Mouse (Mus musculus) frontal cortex, postnatal 36 days (tissue): ENCODE results near the gene Gm20388.

Experiments
- DNase-seq, 2 experiments: peaks; one replicate each; pipeline ENCODE4 v3.0.0; 2022; ENCODE audit warnings: low spot score in 2 of 2

The Gm20388 gene

DNA sequence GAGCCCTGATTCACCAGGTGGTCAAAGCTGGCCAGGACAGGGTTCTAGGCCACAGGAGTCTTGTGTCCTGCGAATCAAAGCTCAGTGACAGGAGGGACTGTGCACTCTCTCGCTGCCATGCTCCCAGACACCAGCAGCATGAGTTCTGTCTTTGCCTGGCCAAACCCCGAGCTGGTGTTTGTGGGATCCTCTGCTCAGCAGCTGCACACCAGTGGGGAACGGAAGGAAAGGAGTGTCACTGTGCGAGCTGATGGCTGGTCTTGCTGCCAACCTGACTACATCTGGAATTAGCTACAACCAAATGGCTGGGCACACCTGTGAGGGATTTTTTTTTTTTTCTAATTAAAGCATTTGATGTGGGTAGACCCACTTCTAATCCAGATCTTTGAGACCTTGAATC lies 2560.1 kb downstream of the Gm20388 start:
- DNase-seq, result no peak

DNA sequence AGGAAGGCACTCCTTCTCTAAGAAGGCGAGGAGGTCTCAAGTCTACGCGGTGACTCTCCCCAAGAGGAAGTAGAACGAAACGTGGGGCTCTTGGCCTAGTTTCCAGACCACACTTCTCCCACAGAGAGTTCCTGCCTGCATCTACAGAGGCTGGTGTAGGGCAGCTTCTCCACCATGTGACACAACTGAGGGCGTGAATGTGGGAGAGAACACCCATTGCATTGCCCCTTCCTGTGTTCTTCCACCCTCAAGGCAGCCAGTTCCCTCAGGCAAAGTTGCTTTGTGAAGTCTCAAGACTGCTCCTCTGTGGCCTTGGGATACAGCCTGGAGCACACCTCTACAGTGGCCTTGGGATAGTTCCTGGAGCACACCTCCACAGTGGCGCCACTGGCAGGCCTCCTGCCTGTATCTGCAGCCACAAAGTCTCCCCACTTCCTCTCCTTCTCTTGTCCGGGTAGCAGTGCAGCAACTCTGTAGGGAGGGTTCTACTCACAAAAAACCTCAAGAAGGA lies 2563.3 kb downstream of the Gm20388 start:
- no peak for DNase-seq

GRCm38 (mm10) chr8:122474951-122475560 lies 2564.4 kb downstream of the Gm20388 start:
- peak in 1 of 2 experiments; percentile 46 for DNase-seq

DNA sequence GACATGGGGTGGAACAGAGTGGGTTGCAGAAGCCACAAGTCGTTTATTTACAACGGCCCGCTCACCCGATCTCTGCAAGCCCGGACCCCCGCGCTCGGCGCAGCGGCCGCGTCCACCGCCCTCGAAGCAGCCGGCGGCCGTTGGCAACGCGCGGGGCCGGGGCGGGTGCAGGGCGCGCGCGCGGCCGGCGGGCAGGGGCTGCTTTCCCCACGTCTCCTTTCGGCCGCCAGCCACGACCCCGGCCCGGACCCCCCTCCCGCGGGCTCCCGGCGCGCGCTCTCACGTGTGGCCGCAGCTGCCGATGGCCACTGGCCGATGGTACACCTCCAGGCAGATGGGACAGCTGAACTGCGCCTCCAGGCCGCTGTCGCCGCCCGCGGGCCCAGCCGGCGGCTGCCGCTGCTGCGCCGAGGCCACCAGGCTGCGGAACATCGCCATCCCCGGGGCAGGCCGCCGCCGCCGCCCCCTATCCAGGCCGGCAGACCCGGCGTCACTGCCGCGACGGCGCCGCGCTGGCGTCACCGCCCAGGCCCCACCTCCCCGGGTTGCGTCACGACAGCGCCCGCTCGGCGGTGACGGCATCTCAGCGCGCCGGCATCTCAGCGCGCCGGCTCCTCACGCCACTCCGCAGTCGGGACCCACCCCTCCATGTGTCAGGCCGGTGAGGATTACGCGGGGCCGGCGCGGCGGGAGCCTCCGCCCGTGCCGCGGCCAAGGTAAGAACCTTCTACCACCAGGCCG lies 2565.1 kb downstream of the Gm20388 start, which contains the start of the genes Rnf166 and Ctu2:
Rnf166 (minus strand) TSS at position 485 of the 741 bp plus-strand sequence.
Ctu2 (plus strand) TSS at position 564 of the 741 bp plus-strand sequence.
- peak; percentile 90 to 92 for DNase-seq

DNA sequence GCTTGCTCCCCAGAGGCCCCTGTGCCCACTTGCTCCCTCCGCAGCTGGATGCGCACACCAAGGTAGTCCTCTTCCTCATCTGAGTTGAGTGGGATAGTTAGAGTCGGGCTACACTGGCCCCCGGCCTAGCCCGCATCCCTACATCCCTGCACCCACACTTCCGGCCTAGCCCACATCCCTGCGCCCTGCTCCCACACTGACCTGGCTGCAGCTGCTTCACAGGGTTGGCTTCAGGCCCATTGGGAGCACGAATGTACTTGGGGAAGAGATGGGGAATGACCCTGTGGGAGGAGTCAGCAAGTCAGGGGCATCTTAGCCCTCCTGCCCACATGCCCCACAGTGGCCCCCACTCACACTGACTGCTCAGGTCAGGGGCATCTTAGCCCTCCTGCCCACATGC lies 2571.8 kb downstream of the Gm20388 start:
- DNase-seq, result no peak

DNA sequence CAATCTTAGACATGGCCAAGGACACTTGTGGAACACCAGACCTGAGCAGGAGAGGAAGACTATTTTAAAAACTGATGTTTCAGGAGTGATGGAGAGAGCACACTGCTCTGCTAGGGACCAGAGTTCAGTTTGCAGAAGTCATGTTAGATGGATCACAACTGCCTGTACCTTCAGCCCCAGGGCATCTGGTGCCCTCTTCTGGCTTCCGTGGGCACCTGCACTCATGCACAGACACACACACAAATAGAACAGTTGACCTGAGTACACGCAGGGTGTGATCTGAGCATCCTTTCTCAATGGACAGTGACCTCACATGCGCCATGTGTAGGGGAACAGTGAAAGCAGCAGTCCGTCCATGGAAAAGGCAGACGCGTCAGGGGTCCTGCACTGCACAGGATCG lies 2573.2 kb downstream of the Gm20388 start:
- DNase-seq, result no peak

DNA sequence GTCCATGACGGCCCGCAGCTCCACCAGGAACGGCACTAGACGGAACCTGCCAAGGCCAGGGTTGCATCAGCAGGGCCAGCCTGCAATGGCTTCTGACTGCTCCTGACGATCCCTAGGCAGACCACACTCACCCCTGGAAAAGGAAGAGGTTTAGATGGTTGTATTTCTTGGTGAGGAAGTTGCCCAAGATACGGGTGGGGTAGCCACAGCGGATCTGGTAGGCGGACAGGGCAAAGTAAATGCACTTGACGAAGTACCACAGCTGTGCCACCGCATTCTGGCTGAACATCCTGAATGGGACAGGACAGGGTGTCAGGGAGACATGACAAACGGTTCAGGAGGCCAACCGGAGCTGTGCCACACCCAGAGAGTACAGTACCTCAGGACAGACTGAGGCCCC lies 2574.2 kb downstream of the Gm20388 start:
- DNase-seq, result no peak

GRCm38 (mm10) chr8:122488387-122488786 lies 2577.7 kb downstream of the Gm20388 start:
- no peak for DNase-seq

DNA sequence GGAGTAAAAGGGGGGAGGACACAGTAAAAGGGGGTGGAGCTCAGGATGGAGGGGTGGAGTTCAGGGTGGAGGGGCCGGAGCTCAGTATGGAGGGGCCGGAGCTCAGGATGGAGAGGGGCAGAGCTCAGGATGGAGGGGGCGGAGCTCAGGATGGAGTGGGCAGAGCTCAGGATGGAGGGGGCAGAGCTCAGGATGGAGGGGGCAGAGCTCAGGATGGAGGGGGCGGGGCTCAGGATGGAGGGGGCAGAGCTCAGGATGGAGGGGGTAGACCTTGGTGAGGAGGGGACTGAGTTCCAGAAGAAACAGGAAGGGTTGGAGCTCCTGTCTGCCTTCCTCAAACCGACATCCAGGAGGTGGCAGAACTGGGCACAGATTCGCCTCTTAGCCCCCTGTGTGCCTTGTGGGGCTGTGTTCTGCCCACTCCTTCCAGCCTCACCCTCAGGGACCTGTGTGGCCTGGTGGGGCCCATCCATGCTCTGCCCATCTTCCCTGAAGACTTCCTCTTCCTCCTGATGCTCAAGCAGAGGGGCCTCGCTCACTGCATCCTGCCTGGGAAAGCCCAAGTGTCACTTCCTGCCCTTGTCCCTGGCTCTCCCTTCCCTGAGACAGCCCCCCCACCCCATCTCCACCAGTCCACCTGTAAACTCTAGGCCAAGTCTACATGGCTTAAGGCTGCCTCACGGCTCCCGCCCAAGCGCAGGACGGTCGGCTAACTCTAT lies 2586.5 kb downstream of the Gm20388 start:
- no peak for DNase-seq

GRCm38 (mm10) chr8:122497912-122498311 lies 2587.3 kb downstream of the Gm20388 start:
- no peak for DNase-seq

DNA sequence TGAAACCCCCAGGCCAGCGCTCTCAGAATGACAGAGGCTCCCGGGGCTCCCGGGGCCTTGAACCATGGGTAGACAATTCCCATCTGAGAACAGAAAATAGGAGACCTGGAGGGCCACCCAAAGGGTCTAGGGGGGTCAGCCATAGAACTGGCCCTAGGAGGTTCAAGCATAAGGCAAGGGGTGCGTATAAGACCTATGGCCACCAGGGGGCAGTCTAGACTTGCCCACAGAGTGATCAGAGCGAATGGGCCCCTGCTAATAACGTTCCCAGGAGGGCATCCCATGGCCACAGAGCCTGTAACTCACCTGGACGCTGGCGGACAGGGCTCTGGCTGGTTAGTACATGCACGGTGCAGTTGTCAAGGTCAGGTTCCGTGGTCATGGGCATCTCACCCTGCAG lies 2590.2 kb downstream of the Gm20388 start:
- peak; percentile 72 to 73 for DNase-seq

- DNase-seq, result no peak
These were observed 2600.9 kb downstream of the Gm20388 start for GRCm38 (mm10) chr8:122511552-122511951.

- DNase-seq, result no peak
These were observed 2601.8 kb downstream of the Gm20388 start for GRCm38 (mm10) chr8:122512392-122512791.

DNA sequence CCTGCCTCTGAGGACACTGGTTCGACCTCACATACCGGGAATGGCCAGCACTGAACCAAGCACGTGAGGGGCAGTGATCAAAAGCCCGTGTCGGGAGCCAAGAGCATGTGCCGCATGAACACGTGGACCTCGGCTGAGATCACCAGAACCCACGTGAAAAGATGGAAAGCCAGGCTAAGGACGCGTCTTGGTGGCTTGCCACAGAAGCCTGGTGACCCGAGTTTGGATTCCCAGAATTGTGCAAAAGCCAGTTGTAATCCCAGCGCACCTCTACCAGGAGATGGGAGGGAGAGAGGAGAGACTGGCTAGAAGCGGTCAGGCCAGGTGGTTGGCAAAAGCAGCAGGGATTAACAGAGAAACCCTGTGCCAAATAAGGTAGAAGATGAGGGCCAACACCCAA lies 2605.1 kb downstream of the Gm20388 start:
- DNase-seq, result no peak

DNA sequence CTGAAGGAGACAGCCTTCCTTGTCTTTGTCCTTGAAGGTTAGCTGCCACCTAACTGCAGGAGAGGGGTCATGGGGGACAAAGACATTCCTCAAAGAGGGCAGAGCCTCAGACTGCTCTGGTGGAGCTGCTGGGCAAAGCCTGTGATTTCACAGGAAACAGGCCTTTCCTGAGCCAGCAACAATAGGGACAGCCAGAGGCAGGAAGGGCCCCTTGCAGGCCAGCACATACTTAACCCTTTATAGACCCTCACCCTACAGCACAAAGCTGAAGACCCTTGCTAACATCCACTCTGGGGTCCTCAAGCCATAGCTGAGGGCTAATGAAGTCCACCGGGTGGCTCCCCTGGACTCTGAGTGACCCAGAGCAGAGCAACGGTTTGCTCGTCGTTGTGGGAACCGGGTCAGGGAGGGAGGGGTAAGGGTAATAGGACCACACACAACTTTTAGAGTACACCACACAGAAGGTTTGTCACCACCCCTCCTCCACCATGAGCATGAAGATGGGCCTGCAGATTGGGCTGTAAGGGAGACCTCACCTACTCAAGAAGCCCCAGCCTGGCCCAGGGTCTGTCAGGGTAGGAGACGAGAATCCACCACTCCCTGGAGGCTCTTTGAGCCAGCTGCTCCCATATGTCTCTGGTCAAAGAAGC lies 2607.0 kb downstream of the Gm20388 start:
- no peak for DNase-seq

DNA sequence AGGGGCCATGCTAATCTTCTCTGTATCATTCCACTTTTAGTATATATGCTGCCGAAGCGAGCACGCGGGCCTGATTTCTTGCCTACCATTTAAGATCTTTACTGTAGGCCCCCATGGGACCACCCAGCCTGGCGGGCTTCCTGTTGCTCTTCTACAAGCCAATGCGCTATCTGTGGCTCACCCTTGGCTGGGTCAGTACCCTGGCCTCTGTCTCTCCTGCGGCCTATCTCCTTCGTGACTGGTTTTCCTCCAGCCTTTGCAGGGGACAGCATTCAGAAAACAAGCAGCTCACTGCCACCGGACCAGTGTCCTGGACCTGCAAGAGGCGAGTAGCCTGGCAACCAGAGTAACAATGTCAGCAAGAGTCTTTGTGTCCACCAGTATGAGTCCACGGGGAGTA lies 2610.0 kb downstream of the Gm20388 start:
- no peak for DNase-seq

DNA sequence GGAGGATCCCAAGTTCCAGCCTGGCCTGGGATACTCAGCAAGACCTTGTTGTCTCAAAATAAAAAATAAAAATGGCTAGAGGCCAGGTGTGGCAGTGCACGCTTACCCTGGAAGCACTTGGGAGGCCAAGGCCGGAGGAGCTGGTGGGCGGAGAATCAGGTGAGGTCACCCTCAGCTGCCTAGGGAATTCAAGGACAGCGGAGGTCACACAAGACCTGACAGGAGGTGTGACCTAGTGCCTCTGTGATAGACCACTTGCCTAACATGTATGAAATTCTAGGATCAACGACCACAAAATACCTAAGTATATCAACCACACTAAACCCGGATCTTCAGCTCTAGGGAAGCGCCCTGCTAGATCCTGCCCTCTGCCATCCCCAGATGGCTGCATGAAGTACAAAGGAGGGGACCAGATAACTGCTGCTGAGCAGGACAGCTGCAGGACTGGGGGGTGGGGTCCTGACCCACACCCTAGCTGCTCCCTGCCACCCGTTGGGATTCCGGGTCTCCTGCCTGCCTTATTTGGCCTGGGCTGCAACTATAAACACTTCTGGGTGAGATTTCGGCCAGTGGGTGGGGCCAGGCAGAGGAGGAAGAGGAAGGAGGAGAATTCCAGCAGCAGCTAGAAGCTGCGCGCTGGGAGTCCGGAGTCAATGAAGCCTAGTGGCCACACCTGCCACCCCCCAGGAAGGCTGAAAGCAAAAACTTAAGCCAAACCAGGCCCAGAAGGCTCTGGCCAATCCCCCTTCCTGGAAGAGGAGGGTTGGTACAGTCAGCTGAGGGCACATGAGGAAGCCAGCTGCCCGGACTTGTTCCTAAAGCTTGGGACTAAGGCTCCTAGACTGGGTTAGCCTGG lies 2612.4 kb downstream of the Gm20388 start:
- DNase-seq, result no peak

DNA sequence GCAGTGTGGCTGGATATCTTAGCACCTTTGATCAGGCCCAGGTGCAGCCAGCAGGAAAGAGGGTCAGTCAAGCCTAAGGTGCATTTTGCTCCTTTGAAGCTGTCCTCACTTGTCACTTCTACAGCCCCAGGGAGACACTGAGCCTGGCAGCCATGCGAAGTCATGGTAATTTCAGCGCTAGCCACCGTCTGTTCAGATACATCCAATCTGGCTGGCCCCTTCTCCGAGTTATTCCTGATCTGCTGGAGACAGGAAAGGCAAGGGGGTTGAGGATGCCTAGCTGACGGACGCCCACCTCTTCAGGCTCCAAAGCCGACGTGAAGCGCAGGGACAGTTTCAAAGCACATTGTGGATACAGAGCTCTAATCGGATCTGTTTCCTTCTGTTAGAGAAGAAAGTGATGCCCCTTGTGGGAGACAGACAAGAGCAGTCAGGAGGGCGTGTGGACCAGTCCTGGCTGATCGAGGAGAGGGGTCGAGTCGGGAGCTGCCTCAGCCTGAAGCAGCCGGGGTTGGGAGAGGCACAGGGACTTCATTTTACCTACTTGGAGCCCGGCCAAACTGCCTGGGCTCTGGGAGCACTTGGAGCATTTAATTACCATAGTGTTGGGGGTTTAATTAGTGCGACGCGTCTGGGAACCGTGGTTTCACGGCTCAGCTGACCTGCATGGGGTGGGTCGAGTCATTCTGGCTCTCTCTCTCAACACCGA lies 2613.2 kb downstream of the Gm20388 start:
- peak; percentile 43 to 51 for DNase-seq

DNA sequence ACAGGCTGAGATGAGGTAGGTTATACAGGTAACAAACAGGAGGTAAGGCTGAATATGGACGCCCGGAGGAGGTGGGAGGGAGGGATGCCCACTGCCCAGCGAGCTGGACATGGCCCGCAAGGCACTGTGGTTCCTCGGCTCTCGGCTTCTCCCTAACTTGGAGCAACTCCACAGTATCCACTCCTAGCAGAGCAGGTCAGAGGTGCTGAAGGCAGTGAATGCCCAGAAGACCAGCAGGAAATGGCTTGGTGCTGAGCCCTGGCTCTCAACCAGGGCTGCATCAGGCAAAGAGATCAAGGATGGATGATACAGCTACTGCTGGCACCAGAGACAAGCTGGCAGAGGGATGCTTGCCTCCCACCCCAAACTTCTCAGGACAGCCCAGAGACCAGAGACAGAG lies 2613.9 kb downstream of the Gm20388 start:
- DNase-seq, result no peak

DNA sequence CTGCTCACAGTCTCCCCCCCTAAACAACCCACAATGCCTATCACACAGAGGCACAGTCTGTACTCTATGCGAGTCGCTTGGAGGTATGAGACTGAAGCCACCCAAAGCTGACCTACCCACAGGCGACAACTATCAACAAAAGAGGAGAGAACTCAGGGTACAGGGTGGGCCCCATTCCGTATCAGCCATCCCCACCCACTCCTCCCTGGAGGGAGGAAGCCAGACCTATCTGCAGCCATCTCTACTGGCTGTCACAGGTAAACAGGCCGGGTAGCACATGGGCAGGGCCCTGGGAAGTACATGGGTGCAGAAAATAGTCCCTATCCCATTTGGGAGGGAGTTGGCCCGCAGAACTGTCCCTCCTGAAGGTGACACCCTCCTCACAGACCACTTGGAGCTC lies 2614.4 kb downstream of the Gm20388 start:
- DNase-seq, result no peak
